In genomic region chr15:97972580-97972979, GRCm38 (mm10) we compare ENCODE assay signal across 12 mouse cellular contexts. TPM values are rescaled to one million over a fixed set of nuclear protein-coding genes. Genes with fewer than 3 reads are reported as not detected.
"Had no signal": no experiment of that assay in that cellular context is flagged by ENCODE, and none has a peak within 500 bp of the region (broad histone marks: within the 10 kb centered on the region; RNA-seq: fewer than 3 reads in every experiment).

No protein-coding gene starts in this region.

- H3K36me3 ChIP-seq: liver, embryonic 13.5 days had no signal

- DNase-seq: kidney, postnatal 36 days; layer of hippocampus, postnatal 36 days; liver, embryonic 13.5 days; lung, adult 2 months; lung, postnatal 14 days; midbrain, embryonic 14.5 days; thymus, adult 18-20 months; thymus, postnatal 36 days had no signal

- H3K4me2 ChIP-seq: liver, embryonic 13.5 days; midbrain, embryonic 11.5 days had no signal

- H3K4me1 ChIP-seq: liver, embryonic 13.5 days had no signal

- H3K27me3 ChIP-seq: liver, embryonic 13.5 days had no signal

- H3K27ac ChIP-seq: left cerebral cortex, adult 2 months; liver, embryonic 13.5 days had no signal

- H3K9ac ChIP-seq: liver, embryonic 13.5 days had no signal

- H3K4me3 ChIP-seq: left cerebral cortex, adult 2 months; liver, embryonic 13.5 days had no signal

- H3K9me3 ChIP-seq: liver, embryonic 13.5 days had no signal

RNA-seq across cellular contexts. Expression of gene Col2a1, which starts 31.9 kb away (rescaled TPM):
- total RNA-seq: liver, adult 2 months; megakaryocyte-erythroid progenitor cell, adult 5-6 weeks had no signal
- polyA plus RNA-seq: liver, adult 2 months had no signal
